Mouse (Mus musculus) spleen, adult 12 weeks (tissue): ENCODE data around the gene Gm28363.
"Not testable (repeated sequence)": the region's sequence is repeated elsewhere in the genome, so short reads cannot be mapped to it uniquely, and the experiment has no call there.

Experiments
- DNase-seq: peaks from one replicate; pipeline ENCODE4 v3.0.0; 2022; ENCODE audit warnings: low spot score

Gm28363 gene

GRCm38 (mm10) chr1:117696831-117697230 lies at the start of gene Gm28363:
TSS of gene Gm28363 (plus strand) at chr1:117697131.
- not testable (repeated sequence) for DNase-seq

- not testable (repeated sequence) for DNase-seq
Observed at GRCm38 (mm10) chr1:117650236-117650635, 46.7 kb upstream of the Gm28363 start.
